Mouse (Mus musculus) neural tube, embryonic 12.5 days (tissue): ENCODE results near the gene Sprr1b. TPM values are rescaled to one million over a fixed set of nuclear protein-coding genes. Genes with fewer than 3 reads are reported as not detected.

Experiments
- ATAC-seq: fragments of 200-750 bp; cut with Nextera tagmentation; 2 replicates; pipeline ENCODE4 v1.8.0; 2017; ENCODE audit warnings: low read depth, mild to moderate bottlenecking, moderate TSS enrichment, moderate library complexity; ENCODE audit not compliant: low FRiP score
- H3K27ac ChIP-seq: fragments of 300-500 bp; sonication (generic); 2 replicates; pipeline ENCODE4 v1.5.1; 2016
- H3K27me3 ChIP-seq: fragments of 300-500 bp; sonication (generic); replicated peaks from 2 replicates; pipeline ENCODE4 v1.6.1; 2016; ENCODE audit warnings: mild to moderate bottlenecking
- H3K36me3 ChIP-seq: fragments of 300-500 bp; sonication (generic); 2 replicates; pipeline ENCODE4 v1.6.1; 2016; ENCODE audit warnings: mild to moderate bottlenecking
- H3K4me1 ChIP-seq: fragments of 300-500 bp; sonication (generic); 2 replicates; pipeline ENCODE4 v1.6.1; 2016
- H3K4me2 ChIP-seq: fragments of 300-500 bp; sonication (generic); replicated peaks from 2 replicates; pipeline ENCODE4 v1.6.1; 2016; ENCODE audit warnings: mild to moderate bottlenecking
- H3K4me3 ChIP-seq: fragments of 300-500 bp; sonication (generic); 2 replicates; pipeline ENCODE4 v1.5.1; 2016
- H3K9ac ChIP-seq: fragments of 300-500 bp; sonication (generic); 2 replicates; pipeline ENCODE4 v1.6.1; 2016; ENCODE audit warnings: mild to moderate bottlenecking
- H3K9me3 ChIP-seq: fragments of 300-500 bp; sonication (generic); 2 replicates; pipeline ENCODE4 v1.6.1; 2016; ENCODE audit warnings: mild to moderate bottlenecking
- WGBS: fragments of 180-500 bp; shearing (Covaris S2); methylation state at CpG from one replicate; pipeline ENCODE4 v1.1.7; 2016; 5-methylcytosine and 5-hydroxymethylcytosine counted together
- polyA plus RNA-seq: library from polyadenylated mRNA; unstranded; fragments of >200 nt; fragmentation: Nextera tagmentation; extraction: Ambion mirVana; gene quantifications from 2 replicates; pipeline ENCODE4 v1.2.1, GENCODE M21; 2016

Gene Sprr1b
- polyA plus RNA-seq, 1 experiment from 2014 or later = not detected

DNA sequence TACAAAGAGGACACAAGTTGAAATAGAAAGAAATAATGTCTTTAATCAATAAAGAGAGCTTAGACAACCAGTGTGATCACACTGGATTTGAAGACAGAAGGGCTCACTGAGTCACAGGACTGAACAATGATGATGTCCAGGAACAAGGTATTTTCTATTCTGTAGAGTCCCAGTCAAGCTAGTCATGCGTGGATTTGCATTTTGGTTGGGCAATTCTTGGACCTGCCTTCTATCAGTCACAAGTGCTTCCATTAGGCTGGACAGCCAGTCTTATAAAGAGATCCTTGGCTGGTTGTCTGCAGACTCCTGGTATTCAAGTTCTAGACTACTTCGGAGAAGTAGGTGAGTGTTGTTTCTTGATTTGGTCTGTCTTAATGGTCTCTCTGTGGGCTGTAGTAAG lies 30.9 kb downstream of the Sprr1b start, which contains the start of gene Sprr2i:
TSS of gene Sprr2i (plus strand) at position 301 of the 400 bp plus-strand sequence.
- Histone ChIP-seq H3K36me3 (no peaks in the 10 kb centered on the region), H3K4me2 (no peak within 1 kb of the TSS), H3K4me1 (no peaks in the 10 kb centered on the region), H3K9ac (no peak within 1 kb of the TSS), H3K27ac (no peak within 1 kb of the TSS), H3K9me3 (no peaks in the 10 kb centered on the region), H3K27me3 (no peaks in the 10 kb centered on the region), H3K4me3 (no peak within 1 kb of the TSS)
- 94% methylated on average over 2 of the region's 2 CpGs for WGBS
- no peak for ATAC-seq

DNA sequence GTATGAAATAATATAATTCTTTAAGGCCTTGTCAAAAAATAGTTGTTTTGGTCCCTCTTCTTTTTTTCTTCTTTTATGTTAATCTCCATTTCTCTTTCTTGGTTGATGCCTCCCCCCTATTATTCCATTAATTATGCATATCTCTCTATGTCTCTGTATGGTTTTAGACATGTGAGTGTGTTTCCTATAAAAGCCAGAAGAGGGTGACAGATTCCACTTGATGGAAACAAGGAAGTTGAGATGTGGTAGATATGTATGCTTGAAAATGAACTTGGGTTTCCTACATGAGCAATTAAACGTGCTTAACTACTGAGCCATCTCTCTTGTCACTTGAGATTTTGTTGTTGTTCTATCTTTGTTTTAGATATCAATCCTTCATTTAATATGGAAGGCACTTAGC lies 44.3 kb downstream of the Sprr1b start:
- WGBS = 72% methylated on average over 1 of the region's 1 CpGs
- H3K4me1 ChIP-seq = no peaks in the 10 kb centered on the region

More for the DNA sequence above, 44.3 kb downstream of the Sprr1b start:
- Histone ChIP-seq H3K27me3 (no peaks in the 10 kb centered on the region), H3K36me3 (no peaks in the 10 kb centered on the region), H3K9ac (no peak overlapping the region), H3K9me3 (no peaks in the 10 kb centered on the region), H3K4me2 (no peak overlapping the region), H3K27ac (no peak overlapping the region), H3K4me3 (no peak overlapping the region)
- no peak for ATAC-seq

Other genes with a start within 250 kb of the Sprr1b start
- gene Sprr2a1, start 223.0 kb downstream of the Sprr1b start, polyA plus RNA-seq = not detected in 2 replicates
- gene Sprr2a2, start 222.9 kb downstream of the Sprr1b start, polyA plus RNA-seq = 1.4 TPM in 1 of 2 replicates, not detected in the other
- not detected in 2 replicates for gene Sprr2a3, start 153.4 kb downstream of the Sprr1b start, polyA plus RNA-seq
- 0.25 TPM in 1 of 2 replicates, not detected in the other for gene Sprr2b, start 122.2 kb downstream of the Sprr1b start, polyA plus RNA-seq
- not detected in 2 replicates for gene Sprr2d, start 99.6 kb downstream of the Sprr1b start, polyA plus RNA-seq
- gene Sprr2e, start 86.6 kb downstream of the Sprr1b start, polyA plus RNA-seq = not detected in 2 replicates
- not detected in 2 replicates for gene Sprr2f, start 73.6 kb downstream of the Sprr1b start, polyA plus RNA-seq
- not detected in 2 replicates for gene Sprr2h, start 53.1 kb downstream of the Sprr1b start, polyA plus RNA-seq
- not detected in 2 replicates for gene Sprr2i, start 30.8 kb downstream of the Sprr1b start, polyA plus RNA-seq
- gene Sprr2j-ps, start 20.7 kb downstream of the Sprr1b start, polyA plus RNA-seq = not detected in 2 replicates
- 7.4 and 8.9 TPM in 2 replicates for gene Gm9774, start 9.4 kb downstream of the Sprr1b start, polyA plus RNA-seq
- gene Sprr2k, start 6.2 kb downstream of the Sprr1b start, polyA plus RNA-seq = not detected in 2 replicates
- gene Sprr3, start 19.9 kb upstream of the Sprr1b start, polyA plus RNA-seq = not detected in 2 replicates
- gene Sprr1a, start 47.1 kb upstream of the Sprr1b start, polyA plus RNA-seq = not detected in 2 replicates
- not detected in 2 replicates for gene Sprr4, start 61.7 kb upstream of the Sprr1b start, polyA plus RNA-seq
- not detected in 2 replicates for gene 2310046K23Rik, start 95.7 kb upstream of the Sprr1b start, polyA plus RNA-seq
- 0.10 and 0.13 TPM in 2 replicates for gene Ivl, start 134.9 kb upstream of the Sprr1b start, polyA plus RNA-seq
- gene Smcp, start 150.2 kb upstream of the Sprr1b start, polyA plus RNA-seq = not detected in 2 replicates
- gene 2210017I01Rik, start 168.7 kb upstream of the Sprr1b start, polyA plus RNA-seq = not detected in 2 replicates
- not detected in 2 replicates for gene Lce6a, start 182.9 kb upstream of the Sprr1b start, polyA plus RNA-seq
- not detected in 2 replicates for gene Lce1a1, start 209.5 kb upstream of the Sprr1b start, polyA plus RNA-seq
- not detected in 2 replicates for gene Lce1b, start 218.1 kb upstream of the Sprr1b start, polyA plus RNA-seq
- gene Lce1a2, start 231.5 kb upstream of the Sprr1b start, polyA plus RNA-seq = not detected in 2 replicates
- not detected in 2 replicates for gene Lce1c, start 240.5 kb upstream of the Sprr1b start, polyA plus RNA-seq
- not detected in 2 replicates for gene Lce1d, start 248.4 kb upstream of the Sprr1b start, polyA plus RNA-seq